Mouse (Mus musculus): Measurements from ENCODE around the gene Nedd9. TPM values are rescaled to one million over a fixed set of nuclear protein-coding genes. Genes with fewer than 3 reads are reported as not detected.

The Nedd9 gene
- polyA plus RNA-seq, 1 experiment from 2014 or later = 11.9 TPM

- H3K4me1 ChIP-seq (ENCODE audit: control insufficient read depth, insufficient read depth, low read depth, low read length) = no peaks in the 10 kb centered on the region
- no peaks in the 10 kb centered on the region for H3K9me3 ChIP-seq (ENCODE audit: control insufficient read depth, low read length)
- WGBS = 60% methylated on average over 10 of the region's 10 CpGs
- no peaks in the 10 kb centered on the region for H3K36me3 ChIP-seq (ENCODE audit: control insufficient read depth, insufficient read depth, low read length)
- H3K4me3 ChIP-seq (ENCODE audit: low read length) = no peak overlapping the region
- no peak overlapping the region for H3K4me2 ChIP-seq (ENCODE audit: low read length)
- no peak overlapping the region for H3K27ac ChIP-seq (ENCODE audit: low read depth, low read length)
- H3K27me3 ChIP-seq (replicated peaks; ENCODE audit: control insufficient read depth, insufficient read depth, low read length) = no peaks in the 10 kb centered on the region
- no peak for ATAC-seq
- no peak overlapping the region for H3K9ac ChIP-seq (ENCODE audit: low read depth, low read length)
Observed at GRCm38 (mm10) chr13:41302716-41303115, 184.4 kb downstream of the Nedd9 start.

- H3K27ac ChIP-seq (ENCODE audit: low read depth, low read length) = no peak overlapping the region
- no peaks in the 10 kb centered on the region for H3K9me3 ChIP-seq (ENCODE audit: control insufficient read depth, low read length)
- no peak for ATAC-seq
- no peaks in the 10 kb centered on the region for H3K36me3 ChIP-seq (ENCODE audit: control insufficient read depth, insufficient read depth, low read length)
- no peaks in the 10 kb centered on the region for H3K27me3 ChIP-seq (replicated peaks; ENCODE audit: control insufficient read depth, insufficient read depth, low read length)
- no peak overlapping the region for H3K4me2 ChIP-seq (ENCODE audit: low read length)
- 58% methylated on average over 4 of the region's 4 CpGs for WGBS
- no peaks in the 10 kb centered on the region for H3K4me1 ChIP-seq (ENCODE audit: control insufficient read depth, insufficient read depth, low read depth, low read length)
- no peak overlapping the region for H3K9ac ChIP-seq (ENCODE audit: low read depth, low read length)
- no peak overlapping the region for H3K4me3 ChIP-seq (ENCODE audit: low read length)
Observed at GRCm38 (mm10) chr13:41300037-41300436, 187.1 kb downstream of the Nedd9 start.

GRCm38 (mm10) chr13:41298996-41299395, 188.2 kb downstream of the Nedd9 start:
- no peak overlapping the region for H3K9ac ChIP-seq (ENCODE audit: low read depth, low read length)
- 14% methylated on average over 5 of the region's 5 CpGs for whole genome bisulfite sequencing
- H3K4me3 ChIP-seq (ENCODE audit: low read length) = no peak overlapping the region
- H3K36me3 ChIP-seq (ENCODE audit: control insufficient read depth, insufficient read depth, low read length) = no peaks in the 10 kb centered on the region
- no peak for ATAC-seq
- H3K4me2 ChIP-seq (ENCODE audit: low read length) = no peak overlapping the region
- H3K27me3 ChIP-seq (replicated peaks; ENCODE audit: control insufficient read depth, insufficient read depth, low read length) = no peaks in the 10 kb centered on the region
- no peaks in the 10 kb centered on the region for H3K4me1 ChIP-seq (ENCODE audit: control insufficient read depth, insufficient read depth, low read depth, low read length)
- no peak overlapping the region for H3K27ac ChIP-seq (ENCODE audit: low read depth, low read length)
- no peaks in the 10 kb centered on the region for H3K9me3 ChIP-seq (ENCODE audit: control insufficient read depth, low read length)

GRCm38 (mm10) chr13:41298533-41298932, 188.6 kb downstream of the Nedd9 start:
- Histone ChIP-seq H3K9ac (ENCODE audit: low read depth, low read length) (no peak overlapping the region), H3K36me3 (ENCODE audit: control insufficient read depth, insufficient read depth, low read length) (no peaks in the 10 kb centered on the region), H3K9me3 (ENCODE audit: control insufficient read depth, low read length) (no peaks in the 10 kb centered on the region), H3K4me3 (ENCODE audit: low read length) (no peak overlapping the region), H3K4me2 (ENCODE audit: low read length) (no peak overlapping the region), H3K27me3 (replicated peaks; ENCODE audit: control insufficient read depth, insufficient read depth, low read length) (no peaks in the 10 kb centered on the region), H3K4me1 (ENCODE audit: control insufficient read depth, insufficient read depth, low read depth, low read length) (no peaks in the 10 kb centered on the region), H3K27ac (ENCODE audit: low read depth, low read length) (no peak overlapping the region)
- 36% methylated on average over 2 of the region's 2 CpGs for WGBS
- ATAC-seq = no peak

- Histone ChIP-seq H3K27me3 (replicated peaks; ENCODE audit: control insufficient read depth, insufficient read depth, low read length) (no peaks in the 10 kb centered on the region), H3K4me1 (ENCODE audit: control insufficient read depth, insufficient read depth, low read depth, low read length) (no peaks in the 10 kb centered on the region), H3K27ac (ENCODE audit: low read depth, low read length) (no peak overlapping the region), H3K36me3 (ENCODE audit: control insufficient read depth, insufficient read depth, low read length) (no peaks in the 10 kb centered on the region), H3K9me3 (ENCODE audit: control insufficient read depth, low read length) (peaks cover 2% of the 10 kb centered on the region), H3K9ac (ENCODE audit: low read depth, low read length) (no peak overlapping the region; the same call in 1 of the 2 replicates), H3K4me2 (ENCODE audit: low read length) (peak overlapping the region; percentile 35), H3K4me3 (ENCODE audit: low read length) (no peak overlapping the region)
- ATAC-seq = peak; percentile 70
- WGBS = 31% methylated on average over 10 of the region's 10 CpGs
Observed at GRCm38 (mm10) chr13:41296396-41296795, 190.8 kb downstream of the Nedd9 start.

GRCm38 (mm10) chr13:41295886-41296285, 191.3 kb downstream of the Nedd9 start:
- Histone ChIP-seq H3K9me3 (ENCODE audit: control insufficient read depth, low read length) (peaks cover 3% of the 10 kb centered on the region), H3K27me3 (replicated peaks; ENCODE audit: control insufficient read depth, insufficient read depth, low read length) (no peaks in the 10 kb centered on the region), H3K27ac (ENCODE audit: low read depth, low read length) (no peak overlapping the region), H3K36me3 (ENCODE audit: control insufficient read depth, insufficient read depth, low read length) (no peaks in the 10 kb centered on the region), H3K9ac (ENCODE audit: low read depth, low read length) (no peak overlapping the region), H3K4me3 (ENCODE audit: low read length) (no peak overlapping the region), H3K4me1 (ENCODE audit: control insufficient read depth, insufficient read depth, low read depth, low read length) (no peaks in the 10 kb centered on the region), H3K4me2 (ENCODE audit: low read length) (no peak overlapping the region)
- WGBS = 65% methylated on average over 6 of the region's 6 CpGs
- ATAC-seq = no peak

GRCm38 (mm10) chr13:41293595-41293994, 193.6 kb downstream of the Nedd9 start:
- ATAC-seq = no peak
- no peaks in the 10 kb centered on the region for H3K36me3 ChIP-seq (ENCODE audit: control insufficient read depth, insufficient read depth, low read length)
- no peaks in the 10 kb centered on the region for H3K27me3 ChIP-seq (replicated peaks; ENCODE audit: control insufficient read depth, insufficient read depth, low read length)
- H3K4me3 ChIP-seq (ENCODE audit: low read length) = no peak overlapping the region
- H3K4me2 ChIP-seq (ENCODE audit: low read length) = no peak overlapping the region
- H3K9ac ChIP-seq (ENCODE audit: low read depth, low read length) = no peak overlapping the region
- no peaks in the 10 kb centered on the region for H3K4me1 ChIP-seq (ENCODE audit: control insufficient read depth, insufficient read depth, low read depth, low read length)
- WGBS = 28% methylated on average over 5 of the region's 5 CpGs
- no peak overlapping the region for H3K27ac ChIP-seq (ENCODE audit: low read depth, low read length)
- peaks cover 3% of the 10 kb centered on the region for H3K9me3 ChIP-seq (ENCODE audit: control insufficient read depth, low read length)

GRCm38 (mm10) chr13:41291466-41291974, 195.6 kb downstream of the Nedd9 start:
- H3K4me3 ChIP-seq (ENCODE audit: low read length) = no peak overlapping the region
- no peaks in the 10 kb centered on the region for H3K27me3 ChIP-seq (replicated peaks; ENCODE audit: control insufficient read depth, insufficient read depth, low read length)
- ATAC-seq = no peak
- no peaks in the 10 kb centered on the region for H3K4me1 ChIP-seq (ENCODE audit: control insufficient read depth, insufficient read depth, low read depth, low read length)
- peaks cover 3% of the 10 kb centered on the region for H3K9me3 ChIP-seq (ENCODE audit: control insufficient read depth, low read length)
- WGBS = 84% methylated on average over 4 of the region's 4 CpGs
- no peak overlapping the region for H3K9ac ChIP-seq (ENCODE audit: low read depth, low read length)
- no peaks in the 10 kb centered on the region for H3K36me3 ChIP-seq (ENCODE audit: control insufficient read depth, insufficient read depth, low read length)
- no peak overlapping the region for H3K4me2 ChIP-seq (ENCODE audit: low read length)
- no peak overlapping the region for H3K27ac ChIP-seq (ENCODE audit: low read depth, low read length)

- WGBS = 48% methylated on average over 3 of the region's 3 CpGs
Observed at GRCm38 (mm10) chr13:41286285-41286684, 200.9 kb downstream of the Nedd9 start.

GRCm38 (mm10) chr13:41285448-41285847, 201.7 kb downstream of the Nedd9 start:
- no peaks in the 10 kb centered on the region for H3K9me3 ChIP-seq (ENCODE audit: control insufficient read depth, low read length)
- no peak for ATAC-seq
- no peak overlapping the region for H3K4me3 ChIP-seq (ENCODE audit: low read length)
- H3K27ac ChIP-seq (ENCODE audit: low read depth, low read length) = no peak overlapping the region
- WGBS = 73% methylated on average over 4 of the region's 4 CpGs
- no peaks in the 10 kb centered on the region for H3K36me3 ChIP-seq (ENCODE audit: control insufficient read depth, insufficient read depth, low read length)
- H3K4me1 ChIP-seq (ENCODE audit: control insufficient read depth, insufficient read depth, low read depth, low read length) = no peaks in the 10 kb centered on the region
- H3K27me3 ChIP-seq (replicated peaks; ENCODE audit: control insufficient read depth, insufficient read depth, low read length) = no peaks in the 10 kb centered on the region
- no peak overlapping the region for H3K4me2 ChIP-seq (ENCODE audit: low read length)
- no peak overlapping the region for H3K9ac ChIP-seq (ENCODE audit: low read depth, low read length)

More at GRCm38 (mm10) chr13:41286285-41286684, 200.9 kb downstream of the Nedd9 start:
- Histone ChIP-seq H3K9ac (ENCODE audit: low read depth, low read length) (no peak overlapping the region), H3K27me3 (replicated peaks; ENCODE audit: control insufficient read depth, insufficient read depth, low read length) (no peaks in the 10 kb centered on the region), H3K4me2 (ENCODE audit: low read length) (no peak overlapping the region), H3K4me3 (ENCODE audit: low read length) (no peak overlapping the region), H3K9me3 (ENCODE audit: control insufficient read depth, low read length) (peaks cover under 1% of the 10 kb centered on the region), H3K36me3 (ENCODE audit: control insufficient read depth, insufficient read depth, low read length) (no peaks in the 10 kb centered on the region), H3K4me1 (ENCODE audit: control insufficient read depth, insufficient read depth, low read depth, low read length) (no peaks in the 10 kb centered on the region), H3K27ac (ENCODE audit: low read depth, low read length) (no peak overlapping the region)
- ATAC-seq = no peak

All from hindbrain, embryonic 16.5 days (tissue).